Mouse (Mus musculus): ENCODE measurements around the gene Astn2. TPM values are rescaled to one million over a fixed set of nuclear protein-coding genes. Genes with fewer than 3 reads are reported as not detected.

Gene Astn2
- polyA plus RNA-seq, 1 experiment, result not detected

GRCm38 (mm10) chr4:66158714-66159113, 245.7 kb downstream of the Astn2 start:
- WGBS, result 84% methylated on average over 3 of the region's 3 CpGs
- Histone ChIP-seq H3K4me3 (ENCODE audit: insufficient read depth, low read depth, low read length) (no peak overlapping the region), H3K4me1 (ENCODE audit: control insufficient read depth, insufficient read depth, low read length) (no peaks in the 10 kb centered on the region), H3K27ac (ENCODE audit: insufficient read depth, low read depth, low read length) (no peak overlapping the region)
- TF ChIP-seq CTCF (IDR thresholded peaks at IDR 0.05; ENCODE audit: insufficient read depth, low read depth, low read length), result no peak
- no peak for TF ChIP-seq POLR2A (IDR thresholded peaks at IDR 0.05; ENCODE audit: insufficient read depth, low read depth, low read length)

GRCm38 (mm10) chr4:66157439-66158113, 246.8 kb downstream of the Astn2 start:
- Histone ChIP-seq H3K4me1 (ENCODE audit: control insufficient read depth, insufficient read depth, low read length) (no peaks in the 10 kb centered on the region), H3K4me3 (ENCODE audit: insufficient read depth, low read depth, low read length) (no peak overlapping the region), H3K27ac (ENCODE audit: insufficient read depth, low read depth, low read length) (no peak overlapping the region)
- WGBS, result 18% methylated on average over 3 of the region's 3 CpGs
- TF ChIP-seq CTCF (IDR thresholded peaks at IDR 0.05; ENCODE audit: insufficient read depth, low read depth, low read length), result no peak
- no peak for TF ChIP-seq POLR2A (IDR thresholded peaks at IDR 0.05; ENCODE audit: insufficient read depth, low read depth, low read length)

GRCm38 (mm10) chr4:66146546-66146945, 257.9 kb downstream of the Astn2 start:
- TF ChIP-seq POLR2A (IDR thresholded peaks at IDR 0.05; ENCODE audit: insufficient read depth, low read depth, low read length), result no peak
- no peak for TF ChIP-seq CTCF (IDR thresholded peaks at IDR 0.05; ENCODE audit: insufficient read depth, low read depth, low read length)
- WGBS, result 88% methylated on average over 5 of the region's 5 CpGs
- H3K27ac ChIP-seq (ENCODE audit: insufficient read depth, low read depth, low read length), result no peak overlapping the region
- no peak overlapping the region for H3K4me3 ChIP-seq (ENCODE audit: insufficient read depth, low read depth, low read length)
- H3K4me1 ChIP-seq (ENCODE audit: control insufficient read depth, insufficient read depth, low read length), result no peaks in the 10 kb centered on the region

- no peak for TF ChIP-seq POLR2A (IDR thresholded peaks at IDR 0.05; ENCODE audit: insufficient read depth, low read depth, low read length)
- TF ChIP-seq CTCF (IDR thresholded peaks at IDR 0.05; ENCODE audit: insufficient read depth, low read depth, low read length), result no peak
- 84% methylated on average over 3 of the region's 3 CpGs for WGBS
- Histone ChIP-seq H3K4me1 (ENCODE audit: control insufficient read depth, insufficient read depth, low read length) (no peaks in the 10 kb centered on the region), H3K4me3 (ENCODE audit: insufficient read depth, low read depth, low read length) (no peak overlapping the region), H3K27ac (ENCODE audit: insufficient read depth, low read depth, low read length) (no peak overlapping the region)
Measured at GRCm38 (mm10) chr4:66126181-66126580, 278.2 kb downstream of the Astn2 start.

- 94% methylated on average over 7 of the region's 7 CpGs for WGBS
- Histone ChIP-seq H3K27ac (ENCODE audit: insufficient read depth, low read depth, low read length) (no peak overlapping the region), H3K4me1 (ENCODE audit: control insufficient read depth, insufficient read depth, low read length) (no peaks in the 10 kb centered on the region), H3K4me3 (ENCODE audit: insufficient read depth, low read depth, low read length) (no peak overlapping the region)
- TF ChIP-seq POLR2A (IDR thresholded peaks at IDR 0.05; ENCODE audit: insufficient read depth, low read depth, low read length) (no peak), CTCF (IDR thresholded peaks at IDR 0.05; ENCODE audit: insufficient read depth, low read depth, low read length) (no peak)
Measured at GRCm38 (mm10) chr4:66122766-66123358, 281.5 kb downstream of the Astn2 start.

GRCm38 (mm10) chr4:66114243-66114642, 290.2 kb downstream of the Astn2 start:
- TF ChIP-seq CTCF (IDR thresholded peaks at IDR 0.05; ENCODE audit: insufficient read depth, low read depth, low read length), result no peak
- no peak for TF ChIP-seq POLR2A (IDR thresholded peaks at IDR 0.05; ENCODE audit: insufficient read depth, low read depth, low read length)
- Histone ChIP-seq H3K27ac (ENCODE audit: insufficient read depth, low read depth, low read length) (no peak overlapping the region), H3K4me3 (ENCODE audit: insufficient read depth, low read depth, low read length) (no peak overlapping the region), H3K4me1 (ENCODE audit: control insufficient read depth, insufficient read depth, low read length) (no peaks in the 10 kb centered on the region)
- WGBS, result 88% methylated on average over 2 of the region's 2 CpGs

GRCm38 (mm10) chr4:66102037-66102436, 302.4 kb downstream of the Astn2 start:
- WGBS, result 41% methylated on average over 5 of the region's 5 CpGs
- no peak for TF ChIP-seq CTCF (IDR thresholded peaks at IDR 0.05; ENCODE audit: insufficient read depth, low read depth, low read length)
- TF ChIP-seq POLR2A (IDR thresholded peaks at IDR 0.05; ENCODE audit: insufficient read depth, low read depth, low read length), result no peak
- H3K4me1 ChIP-seq (ENCODE audit: control insufficient read depth, insufficient read depth, low read length), result no peaks in the 10 kb centered on the region
- H3K4me3 ChIP-seq (ENCODE audit: insufficient read depth, low read depth, low read length), result no peak overlapping the region
- no peak overlapping the region for H3K27ac ChIP-seq (ENCODE audit: insufficient read depth, low read depth, low read length)

GRCm38 (mm10) chr4:66097629-66098028, 306.8 kb downstream of the Astn2 start:
- Histone ChIP-seq H3K4me3 (ENCODE audit: insufficient read depth, low read depth, low read length) (no peak overlapping the region), H3K27ac (ENCODE audit: insufficient read depth, low read depth, low read length) (no peak overlapping the region), H3K4me1 (ENCODE audit: control insufficient read depth, insufficient read depth, low read length) (no peaks in the 10 kb centered on the region)
- WGBS, result 63% methylated on average over 1 of the region's 1 CpGs
- no peak for TF ChIP-seq POLR2A (IDR thresholded peaks at IDR 0.05; ENCODE audit: insufficient read depth, low read depth, low read length)
- TF ChIP-seq CTCF (IDR thresholded peaks at IDR 0.05; ENCODE audit: insufficient read depth, low read depth, low read length), result no peak

- Histone ChIP-seq H3K4me3 (ENCODE audit: insufficient read depth, low read depth, low read length) (no peak overlapping the region), H3K27ac (ENCODE audit: insufficient read depth, low read depth, low read length) (no peak overlapping the region), H3K4me1 (ENCODE audit: control insufficient read depth, insufficient read depth, low read length) (no peaks in the 10 kb centered on the region)
- TF ChIP-seq POLR2A (IDR thresholded peaks at IDR 0.05; ENCODE audit: insufficient read depth, low read depth, low read length) (no peak), CTCF (IDR thresholded peaks at IDR 0.05; ENCODE audit: insufficient read depth, low read depth, low read length) (no peak)
- 72% methylated on average over 2 of the region's 2 CpGs for WGBS
Measured at GRCm38 (mm10) chr4:66096104-66096503, 308.3 kb downstream of the Astn2 start.
